Mouse (Mus musculus) liver, embryonic 11.5 days (tissue): Measurements from ENCODE around the gene Dcpp1. TPM values are rescaled to one million over a fixed set of nuclear protein-coding genes. Genes with fewer than 3 reads are reported as not detected.
A peak's percentile ranks its signal among the peaks of the same experiment; 100 is the strongest.
"Not testable (repeated sequence)": the region's sequence is repeated elsewhere in the genome, so short reads cannot be mapped to it uniquely, and the experiment has no call there.

Experiments used
- ATAC-seq: fragments of 200-750 bp; cut with Nextera tagmentation; replicated peaks from 2 replicates; pipeline ENCODE4 v1.8.0; 2017; ENCODE audit warnings: moderate number of reproducible peaks, mild to moderate bottlenecking, moderate TSS enrichment, moderate library complexity; ENCODE audit not compliant: low FRiP score
- DNase-seq: peaks from one replicate; pipeline ENCODE4 v3.0.0-alpha.2; 2017; ENCODE audit warnings: low spot score
- H3K27ac ChIP-seq: fragments of 300-500 bp; sonication (generic); 2 replicates; pipeline ENCODE4 v1.5.1; 2014; ENCODE audit warnings: mild to moderate bottlenecking, low read depth, low read length, control low read depth
- H3K27me3 ChIP-seq: fragments of 300-500 bp; sonication (generic); replicated peaks from 2 replicates; pipeline ENCODE4 v1.6.1; 2014; ENCODE audit warnings: low read length, mixed read lengths; ENCODE audit not compliant: control insufficient read depth, insufficient read depth
- H3K36me3 ChIP-seq: fragments of 300-500 bp; sonication (generic); 2 replicates; pipeline ENCODE4 v1.6.1; 2014; ENCODE audit warnings: mild to moderate bottlenecking, low read length, moderate library complexity, mixed read lengths; ENCODE audit not compliant: control insufficient read depth, insufficient read depth
- H3K4me1 ChIP-seq: fragments of 300-500 bp; sonication (generic); replicated peaks from 2 replicates; pipeline ENCODE4 v1.6.1; 2014; ENCODE audit warnings: low read length, mixed read lengths; ENCODE audit not compliant: control insufficient read depth, insufficient read depth
- H3K4me2 ChIP-seq: fragments of 300-500 bp; sonication (generic); 2 replicates; pipeline ENCODE4 v1.6.1; 2014; ENCODE audit warnings: mild to moderate bottlenecking, control low read depth, moderate library complexity
- H3K4me3 ChIP-seq: fragments of 300-500 bp; sonication (generic); 2 replicates; pipeline ENCODE4 v1.5.1; 2014; ENCODE audit warnings: low read depth, low read length, control low read depth
- H3K9ac ChIP-seq: fragments of 300-500 bp; sonication (generic); 2 replicates; pipeline ENCODE4 v1.6.1; 2014; ENCODE audit warnings: low read depth, low read length, control low read depth
- H3K9me3 ChIP-seq: fragments of 300-500 bp; sonication (generic); 2 replicates; pipeline ENCODE4 v1.6.1; 2016; ENCODE audit warnings: low read length, inconsistent platforms, mixed read lengths; ENCODE audit not compliant: control insufficient read depth
- WGBS: fragments of 180-500 bp; shearing (Covaris S2); extraction: QIAGEN DNeasy Blood & Tissue Kit; methylation state at CpG from one replicate; pipeline ENCODE4 v1.1.7; 2014; 5-methylcytosine and 5-hydroxymethylcytosine counted together
- polyA plus RNA-seq: library from polyadenylated mRNA; unstranded; fragments of >200 nt; fragmentation: Nextera tagmentation; extraction: Ambion mirVana; gene quantifications from 2 replicates; pipeline ENCODE4 v1.2.1, GENCODE M21; 2014

Gene Dcpp1
- polyA plus RNA-seq, 1 experiment from 2014 or later, result not detected

DNA sequence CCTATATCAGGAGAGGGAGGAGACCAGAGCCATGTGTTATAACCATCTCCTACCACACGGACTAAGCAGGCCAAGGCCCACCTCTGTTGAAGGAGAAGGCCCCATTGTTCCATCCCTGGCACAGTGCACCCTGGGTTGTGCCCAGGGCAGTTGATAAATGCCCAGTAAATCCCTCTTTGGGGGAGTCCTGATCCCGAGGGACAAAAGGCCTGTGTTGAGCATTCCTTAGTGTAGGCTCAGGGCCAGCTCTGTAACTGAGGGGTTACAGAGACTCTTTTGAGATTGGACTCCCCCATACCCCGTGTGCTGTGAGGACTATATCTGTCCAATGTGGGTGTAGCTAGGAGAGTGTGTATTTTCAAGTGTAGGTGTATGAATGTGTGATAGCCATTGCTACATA, 3.9 kb upstream of the Dcpp1 start:
- DNase-seq, result no peak
- no peak for ATAC-seq
- H3K4me3 ChIP-seq, result no peak overlapping the region

DNA sequence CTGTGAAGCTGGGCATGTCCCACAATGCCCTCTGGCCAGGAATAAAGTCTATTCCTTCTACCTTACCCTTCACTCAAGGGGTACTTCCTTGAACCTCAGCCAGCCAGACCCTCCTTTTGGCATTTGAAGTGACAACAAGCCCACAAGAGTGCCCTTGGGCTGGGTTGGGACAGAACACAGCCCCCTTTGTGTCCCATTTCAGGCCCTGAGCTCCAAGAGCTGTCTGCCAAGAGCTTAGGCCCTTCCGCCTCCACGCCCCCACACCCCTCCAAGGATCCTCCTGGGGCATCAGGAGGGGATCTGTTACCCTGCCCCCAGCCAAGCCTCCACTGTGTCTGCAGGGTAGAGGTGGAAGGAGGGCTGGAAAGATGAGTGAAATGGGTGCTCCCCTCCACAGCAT, 3.5 kb upstream of the Dcpp1 start:
- DNase-seq, result no peak
- H3K4me1 ChIP-seq, result no peaks in the 10 kb centered on the region
- no peaks in the 10 kb centered on the region for H3K36me3 ChIP-seq
- H3K9ac ChIP-seq, result no peak overlapping the region
- 81% methylated on average over 2 of the region's 2 CpGs for WGBS
- no peak overlapping the region for H3K4me3 ChIP-seq
- H3K4me2 ChIP-seq, result no peak overlapping the region
- H3K9me3 ChIP-seq, result no peaks in the 10 kb centered on the region
- no peak for ATAC-seq
- no peak overlapping the region for H3K27ac ChIP-seq
- H3K27me3 ChIP-seq, result no peaks in the 10 kb centered on the region

More for the DNA sequence above, 3.9 kb upstream of the Dcpp1 start:
- H3K9ac ChIP-seq, result no peak overlapping the region
- H3K9me3 ChIP-seq, result no peaks in the 10 kb centered on the region
- H3K27ac ChIP-seq, result no peak overlapping the region
- H3K36me3 ChIP-seq, result no peaks in the 10 kb centered on the region
- no peaks in the 10 kb centered on the region for H3K4me1 ChIP-seq
- H3K4me2 ChIP-seq, result no peak overlapping the region
- H3K27me3 ChIP-seq, result no peaks in the 10 kb centered on the region
- WGBS, result 57% methylated on average over 3 of the region's 3 CpGs

DNA sequence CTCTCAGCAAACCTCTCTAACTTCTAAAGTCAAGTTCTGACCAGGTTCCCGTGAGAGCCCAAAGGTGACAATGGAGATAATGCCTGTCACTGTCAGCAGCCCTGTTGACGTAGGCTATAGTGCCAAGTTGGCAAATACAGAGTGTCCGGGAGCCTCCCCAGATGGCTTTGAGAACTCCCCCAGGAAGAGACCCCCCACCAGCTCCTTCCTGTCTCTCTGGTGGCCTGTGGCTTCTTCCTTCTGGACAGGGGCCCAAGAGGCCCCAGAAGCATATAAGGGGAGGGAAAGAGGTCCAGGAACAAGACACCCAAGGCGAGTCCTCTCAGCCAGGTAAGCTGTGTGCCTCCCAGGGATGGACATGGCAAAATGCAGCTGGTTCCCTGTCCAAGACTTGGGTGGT, 36.5 kb downstream of the Dcpp1 start, which contains the start of gene Dcpp3:
Dcpp3 (plus strand) TSS at position 301 of the 400 bp plus-strand sequence.
- not testable (repeated sequence) for H3K36me3 ChIP-seq, H3K9ac ChIP-seq, ATAC-seq, H3K4me3 ChIP-seq, H3K9me3 ChIP-seq, H3K4me2 ChIP-seq, DNase-seq, H3K27ac ChIP-seq, H3K27me3 ChIP-seq, H3K4me1 ChIP-seq
- 49% methylated on average over 4 of the region's 4 CpGs for WGBS

DNA sequence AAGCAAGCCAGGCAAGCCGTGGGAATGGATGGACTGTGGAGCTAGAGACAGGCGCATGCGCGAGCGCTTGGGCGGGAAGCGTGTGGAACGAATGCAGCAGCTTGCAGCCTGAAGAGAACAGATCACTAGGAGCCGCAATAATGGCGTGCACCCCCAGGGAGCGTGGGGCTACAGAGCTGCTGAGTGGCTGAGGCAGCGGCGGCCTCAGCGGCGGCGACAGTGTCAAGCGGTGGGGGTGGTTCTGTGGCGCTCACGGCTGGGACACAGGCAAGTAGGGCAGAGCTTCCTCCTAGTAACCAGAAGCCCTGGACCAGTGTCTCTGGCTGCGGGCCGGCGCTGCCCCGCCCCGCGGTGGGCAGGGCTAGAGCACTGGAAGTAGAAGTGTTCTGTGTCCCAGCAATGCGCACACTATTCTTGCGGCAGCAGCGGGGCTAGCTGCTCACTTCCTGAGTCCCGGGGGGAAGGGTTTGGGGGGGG, 43.9 kb downstream of the Dcpp1 start:
- Histone ChIP-seq H3K36me3 (no peaks in the 10 kb centered on the region), H3K4me2 (peak overlapping the region; percentile 95), H3K9me3 (no peaks in the 10 kb centered on the region), H3K27ac (peak overlapping the region; percentile 68), H3K9ac (peak overlapping the region; percentile 78), H3K4me1 (0 out of 2 replicates have a peak, but pooled peaks cover 3% of the 10 kb centered on the region), H3K4me3 (peak overlapping the region; percentile 61), H3K27me3 (no peaks in the 10 kb centered on the region)
- WGBS, result 2% methylated on average over 29 of the region's 29 CpGs
- ATAC-seq, result peak; percentile 99
- peak; percentile 90 for DNase-seq

DNA sequence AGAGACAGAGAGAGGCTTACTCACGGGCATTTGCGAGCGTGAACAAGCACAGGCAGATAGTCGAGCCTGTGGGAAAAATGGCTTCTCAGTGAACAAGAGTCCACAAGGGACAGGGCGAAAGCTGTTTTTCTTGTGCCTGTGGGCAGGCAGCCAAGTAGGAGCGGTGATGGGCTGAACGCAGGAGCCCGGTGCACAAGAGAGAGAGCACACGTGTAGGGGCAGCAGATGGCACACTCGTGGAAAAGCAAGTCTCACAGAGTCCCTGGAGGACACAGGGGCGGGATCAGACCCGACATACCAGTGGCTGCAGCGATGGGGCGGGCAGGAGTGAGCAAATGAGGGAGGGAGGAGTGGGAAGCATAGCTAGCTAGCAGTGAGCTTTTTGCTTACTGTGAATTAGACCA, 44.4 kb downstream of the Dcpp1 start:
- ATAC-seq, result peak; percentile 71
- WGBS, result 1% methylated on average over 14 of the region's 14 CpGs
- H3K27me3 ChIP-seq, result no peaks in the 10 kb centered on the region
- peak; percentile 71 for DNase-seq
- peak overlapping the region; percentile 61 for H3K4me3 ChIP-seq
- peak overlapping the region; percentile 95 for H3K4me2 ChIP-seq
- H3K9ac ChIP-seq, result peak overlapping the region; percentile 78
- 0 out of 2 replicates have a peak, but pooled peaks cover 3% of the 10 kb centered on the region for H3K4me1 ChIP-seq
- peak overlapping the region; percentile 68 for H3K27ac ChIP-seq
- no peaks in the 10 kb centered on the region for H3K36me3 ChIP-seq
- H3K9me3 ChIP-seq, result no peaks in the 10 kb centered on the region

GRCm38 (mm10) chr17:23931157-23931556, 50.5 kb downstream of the Dcpp1 start:
- Histone ChIP-seq H3K4me1 (no peaks in the 10 kb centered on the region), H3K27ac (no peak overlapping the region), H3K9ac (no peak overlapping the region), H3K27me3 (no peaks in the 10 kb centered on the region), H3K36me3 (no peaks in the 10 kb centered on the region), H3K4me2 (no peak overlapping the region), H3K4me3 (no peak overlapping the region), H3K9me3 (no peaks in the 10 kb centered on the region)
- ATAC-seq, result no peak
- 39% methylated on average over 5 of the region's 5 CpGs for WGBS
- DNase-seq, result no peak

Other genes starting within 250 kb of the Dcpp1 start
- gene Mmp25, start 235.6 kb upstream of the Dcpp1 start, polyA plus RNA-seq, result 0.27 TPM in 1 of 2 replicates, not detected in the other
- gene Bicdl2, start 220.4 kb upstream of the Dcpp1 start, polyA plus RNA-seq, result 0.37 TPM in 1 of 2 replicates, not detected in the other
- 36.5 and 36.6 TPM in 2 replicates for gene Hcfc1r1, start 207.3 kb upstream of the Dcpp1 start, polyA plus RNA-seq
- 48.9 and 50.7 TPM in 2 replicates for gene Thoc6, start 207.0 kb upstream of the Dcpp1 start, polyA plus RNA-seq
- gene Tnfrsf12a, start 203.4 kb upstream of the Dcpp1 start, polyA plus RNA-seq, result 7.9 and 9.5 TPM in 2 replicates
- gene Cldn6, start 201.6 kb upstream of the Dcpp1 start, polyA plus RNA-seq, result 9.9 and 11.4 TPM in 2 replicates
- gene Cldn9, start 196.8 kb upstream of the Dcpp1 start, polyA plus RNA-seq, result 0.49 and 0.56 TPM in 2 replicates
- 0.11 TPM in 1 of 2 replicates, not detected in the other for gene 1520401A03Rik, start 158.1 kb upstream of the Dcpp1 start, polyA plus RNA-seq
- gene Pkmyt1, start 154.5 kb upstream of the Dcpp1 start, polyA plus RNA-seq, result 51.5 and 60.2 TPM in 2 replicates
- 10.4 and 11.4 TPM in 2 replicates for gene Paqr4, start 140.0 kb upstream of the Dcpp1 start, polyA plus RNA-seq
- gene Kremen2, start 135.0 kb upstream of the Dcpp1 start, polyA plus RNA-seq, result 0.60 and 0.73 TPM in 2 replicates
- gene Flywch1, start 109.3 kb upstream of the Dcpp1 start, polyA plus RNA-seq, result 39.1 and 42.3 TPM in 2 replicates
- gene Flywch2, start 94.8 kb upstream of the Dcpp1 start, polyA plus RNA-seq, result 9.4 and 10.6 TPM in 2 replicates
- gene Srrm2, start 90.3 kb upstream of the Dcpp1 start, polyA plus RNA-seq, result 355 and 398 TPM in 2 replicates
- 744 and 795 TPM in 2 replicates for gene Elob, start 51.7 kb upstream of the Dcpp1 start, polyA plus RNA-seq
- gene Prss33, start 44.8 kb upstream of the Dcpp1 start, polyA plus RNA-seq, result not detected in 2 replicates
- gene Prss32, start 37.0 kb upstream of the Dcpp1 start, polyA plus RNA-seq, result not detected in 2 replicates
- gene Prss41, start 36.7 kb upstream of the Dcpp1 start, polyA plus RNA-seq, result 0.84 and 1.2 TPM in 2 replicates
- not detected in 2 replicates for gene Prss21, start 12.8 kb upstream of the Dcpp1 start, polyA plus RNA-seq
- gene Dcpp2, start within 50 bp of the Dcpp1 start, polyA plus RNA-seq, result not detected in 2 replicates
- not detected in 2 replicates for gene Dcpp3, start 36.6 kb downstream of the Dcpp1 start, polyA plus RNA-seq
- gene Sbp, start 60.8 kb downstream of the Dcpp1 start, polyA plus RNA-seq, result not detected in 2 replicates
- gene Sbpl, start 74.4 kb downstream of the Dcpp1 start, polyA plus RNA-seq, result not detected in 2 replicates
- not detected in 2 replicates for gene Prss30, start 99.7 kb downstream of the Dcpp1 start, polyA plus RNA-seq
- gene Prss22, start 117.2 kb downstream of the Dcpp1 start, polyA plus RNA-seq, result 0.21 TPM in 1 of 2 replicates, not detected in the other
- not detected in 2 replicates for gene Prss27, start 157.3 kb downstream of the Dcpp1 start, polyA plus RNA-seq
- 43.0 and 46.8 TPM in 2 replicates for gene Kctd5, start 192.6 kb downstream of the Dcpp1 start, polyA plus RNA-seq